Mouse (Mus musculus) CD8-positive naive resting alpha-beta T cell, adult 2 months (primary cell): ENCODE data around the gene Gm45837.

ENCODE experiments used
- DNase-seq, 2 experiments: peaks; one replicate each; pipeline ENCODE4 v3.0.0; 2022; ENCODE audit warnings: low read depth in 2 of 2, low spot score in 2 of 2

Gm45837 gene

DNA sequence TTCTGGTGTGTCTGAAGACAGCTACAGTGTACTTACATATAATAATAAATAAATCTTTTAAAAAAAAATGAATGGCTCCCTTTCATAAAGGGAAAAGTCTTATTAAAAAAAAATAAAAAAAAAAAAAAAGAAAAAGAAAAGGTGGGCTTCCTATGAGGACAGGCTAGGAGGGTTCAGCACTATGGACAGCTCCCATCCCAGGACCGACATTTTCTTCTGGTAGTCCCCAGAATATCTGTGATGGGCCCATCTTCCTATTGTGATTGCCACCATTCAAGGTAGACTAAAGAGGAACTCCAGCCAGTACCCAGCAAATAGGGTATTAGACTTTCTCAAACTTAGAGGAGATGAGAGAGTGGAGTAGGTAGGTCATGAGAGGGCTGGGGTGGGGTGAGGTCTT, 27.2 kb downstream of the Gm45837 start:
- no peak for DNase-seq

- no peak for DNase-seq
Measured at GRCm38 (mm10) chr7:101443093-101443492, 32.4 kb downstream of the Gm45837 start.

DNA sequence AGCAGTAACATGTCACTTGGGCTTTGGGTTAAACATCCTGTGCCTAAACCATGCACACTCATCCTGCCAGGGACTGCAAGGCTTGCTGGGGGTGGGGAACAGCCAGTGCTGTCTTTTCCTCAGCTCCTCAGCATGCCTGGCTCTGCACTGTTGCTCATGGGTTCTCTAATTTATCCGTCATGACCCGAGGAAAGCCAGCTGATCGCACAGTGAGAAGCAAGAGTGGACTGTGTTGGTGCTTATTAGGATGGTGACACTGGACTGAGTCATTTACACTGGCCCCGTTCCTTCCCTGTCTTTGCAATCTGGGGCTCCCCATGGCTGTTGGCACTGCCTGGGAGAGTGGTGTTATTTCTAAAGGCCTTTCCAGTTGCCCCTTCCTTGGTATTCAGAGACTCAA, 33.5 kb downstream of the Gm45837 start:
- no peak for DNase-seq

GRCm38 (mm10) chr7:101449855-101450254, 39.2 kb downstream of the Gm45837 start:
- no peak for DNase-seq

DNA sequence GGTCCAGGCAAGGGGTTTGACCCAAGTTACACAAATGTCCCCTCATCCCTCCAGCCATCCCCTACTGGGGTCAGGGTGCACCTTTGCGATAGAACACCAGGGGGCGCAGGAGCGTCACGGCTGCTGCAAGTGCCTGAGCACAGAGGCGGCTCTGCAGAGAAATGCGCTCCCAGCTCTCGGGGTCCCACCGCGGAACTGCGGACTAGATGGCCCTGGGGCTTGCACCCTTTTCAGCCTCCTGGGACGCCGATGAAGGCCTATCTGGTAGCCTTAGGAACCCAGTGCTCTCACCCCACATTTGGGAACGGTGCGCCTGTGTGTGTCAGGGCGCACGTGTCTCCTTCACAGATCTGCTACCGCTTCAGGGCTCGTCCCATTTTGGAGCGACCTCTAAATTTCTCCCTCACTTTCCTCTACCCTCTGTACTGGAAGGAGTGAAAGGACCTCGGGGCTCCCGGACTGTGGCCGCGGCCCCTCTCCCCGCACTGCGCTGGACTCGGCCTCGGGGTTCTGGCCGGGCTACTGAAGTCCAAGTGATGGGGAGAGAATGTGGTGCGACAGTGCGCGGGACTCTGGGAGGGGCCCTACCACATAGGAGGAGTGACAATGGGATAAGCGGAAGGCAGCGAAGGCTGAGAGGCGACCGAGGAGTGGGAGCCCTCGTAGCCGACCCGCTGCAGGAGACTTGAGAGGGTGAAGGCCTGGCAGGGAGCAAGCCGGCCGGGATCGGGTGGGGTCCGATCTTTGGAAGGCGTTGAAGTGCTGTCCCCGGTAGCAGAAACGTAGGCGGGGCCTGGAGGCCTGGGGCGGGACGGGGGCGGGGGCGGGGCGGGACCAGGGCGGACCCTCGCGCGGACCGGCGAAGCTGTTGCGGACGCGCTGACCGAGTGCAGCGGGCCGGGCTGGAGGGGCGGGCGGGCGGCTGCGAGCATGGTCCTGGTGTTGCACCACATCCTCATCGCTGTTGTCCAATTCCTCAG, 40.0 kb downstream of the Gm45837 start:
- DNase-seq = peak; percentile 90

GRCm38 (mm10) chr7:101452669-101453068, 42.0 kb downstream of the Gm45837 start:
- DNase-seq = no peak

DNA sequence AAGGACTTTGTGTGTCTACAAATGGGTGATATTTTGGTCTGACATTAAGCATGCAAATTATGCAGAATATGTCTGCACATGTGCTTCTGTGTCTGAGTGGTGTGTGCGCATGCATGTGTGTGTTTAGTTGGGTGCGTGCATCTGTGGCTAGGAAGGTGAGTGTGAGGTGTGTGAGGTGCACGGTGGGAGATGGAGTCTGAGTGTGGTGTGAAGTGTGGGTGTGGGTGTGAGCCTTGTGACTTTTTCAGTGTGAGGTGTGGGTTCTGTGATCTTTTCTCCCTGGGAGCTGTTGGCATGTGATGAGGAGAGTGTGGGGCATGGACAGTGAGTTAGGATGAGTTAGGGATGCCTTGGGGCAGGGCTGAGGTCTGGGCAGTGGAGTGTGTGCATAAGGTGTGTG, 42.6 kb downstream of the Gm45837 start:
- no peak for DNase-seq

DNA sequence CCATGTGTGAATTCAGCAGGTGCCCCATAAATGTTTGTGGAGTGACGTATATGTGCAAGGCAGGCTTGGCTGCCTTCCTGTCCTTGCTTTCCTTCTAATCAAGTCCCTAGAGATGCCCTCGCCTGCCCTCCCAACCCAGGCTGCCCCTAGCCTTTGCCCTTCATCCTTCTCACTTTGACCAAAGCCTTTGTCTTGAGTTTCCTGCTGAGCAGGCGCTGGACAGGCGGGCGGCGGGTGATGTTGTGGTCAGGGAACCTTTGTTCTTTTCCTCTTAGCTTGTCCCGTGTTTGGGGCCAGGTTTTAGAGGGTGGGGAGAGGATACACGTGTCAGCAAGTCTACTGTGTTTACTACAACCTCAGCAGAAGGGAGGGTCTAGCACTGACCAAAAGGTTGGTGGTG, 43.0 kb downstream of the Gm45837 start:
- no peak for DNase-seq

- DNase-seq = no peak
Measured at GRCm38 (mm10) chr7:101454479-101454878, 43.8 kb downstream of the Gm45837 start.

GRCm38 (mm10) chr7:101455141-101455540, 44.5 kb downstream of the Gm45837 start:
- no peak for DNase-seq

DNA sequence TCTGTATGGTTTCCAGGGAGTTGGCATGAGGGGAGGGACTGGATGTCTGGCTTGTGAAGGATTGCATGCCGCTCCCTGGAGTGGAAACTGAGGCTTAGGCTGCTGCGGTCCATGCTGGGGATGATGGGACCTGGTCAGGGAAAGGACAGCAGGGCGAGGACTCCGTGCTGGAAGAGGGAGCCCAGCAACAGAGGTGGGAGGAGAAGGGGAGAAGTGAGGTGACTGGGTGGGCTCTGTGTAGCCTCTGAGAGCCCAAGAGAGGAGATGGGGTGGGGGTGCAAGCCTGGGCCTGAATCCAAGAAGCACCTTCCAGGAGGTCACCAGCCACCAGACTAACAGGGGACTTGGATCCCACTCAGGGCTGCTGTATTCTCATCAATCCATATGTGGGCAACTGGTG, 45.6 kb downstream of the Gm45837 start:
- no peak for DNase-seq

- DNase-seq = no peak
Measured at GRCm38 (mm10) chr7:101456789-101457188, 46.1 kb downstream of the Gm45837 start.

- DNase-seq = no peak
Measured at GRCm38 (mm10) chr7:101457283-101457682, 46.6 kb downstream of the Gm45837 start.

- DNase-seq = peak; percentile 41 to 59
Measured at GRCm38 (mm10) chr7:101457801-101458200, 47.1 kb downstream of the Gm45837 start.

GRCm38 (mm10) chr7:101458278-101458781, 47.6 kb downstream of the Gm45837 start:
- no peak for DNase-seq

- no peak for DNase-seq
Measured at GRCm38 (mm10) chr7:101459305-101459813, 48.7 kb downstream of the Gm45837 start.

- DNase-seq = no peak
Measured at GRCm38 (mm10) chr7:101459923-101460607, 49.4 kb downstream of the Gm45837 start.

GRCm38 (mm10) chr7:101460608-101460957, 49.9 kb downstream of the Gm45837 start:
- no peak for DNase-seq

DNA sequence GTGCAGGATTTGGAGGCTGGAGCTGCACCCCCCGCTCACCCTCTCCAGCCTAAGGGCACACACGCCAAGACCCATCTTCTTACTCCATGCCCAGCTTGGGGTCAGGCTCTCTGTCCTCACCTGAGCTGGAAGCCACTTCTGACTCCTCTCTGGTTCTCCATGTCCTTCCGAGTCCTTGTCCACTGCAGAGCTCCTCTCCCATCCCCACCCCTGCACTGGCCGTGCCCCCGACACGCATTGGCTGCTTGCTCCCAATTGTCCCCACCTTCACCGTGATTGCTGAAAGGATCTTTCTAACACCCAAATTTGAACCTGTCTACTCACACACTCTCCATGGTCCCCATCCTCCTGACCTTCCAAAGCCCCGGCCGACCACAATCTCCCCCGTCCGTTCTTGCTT, 50.9 kb downstream of the Gm45837 start:
- DNase-seq = no peak

- DNase-seq = no peak
Measured at GRCm38 (mm10) chr7:101462327-101463068, 51.8 kb downstream of the Gm45837 start.

DNA sequence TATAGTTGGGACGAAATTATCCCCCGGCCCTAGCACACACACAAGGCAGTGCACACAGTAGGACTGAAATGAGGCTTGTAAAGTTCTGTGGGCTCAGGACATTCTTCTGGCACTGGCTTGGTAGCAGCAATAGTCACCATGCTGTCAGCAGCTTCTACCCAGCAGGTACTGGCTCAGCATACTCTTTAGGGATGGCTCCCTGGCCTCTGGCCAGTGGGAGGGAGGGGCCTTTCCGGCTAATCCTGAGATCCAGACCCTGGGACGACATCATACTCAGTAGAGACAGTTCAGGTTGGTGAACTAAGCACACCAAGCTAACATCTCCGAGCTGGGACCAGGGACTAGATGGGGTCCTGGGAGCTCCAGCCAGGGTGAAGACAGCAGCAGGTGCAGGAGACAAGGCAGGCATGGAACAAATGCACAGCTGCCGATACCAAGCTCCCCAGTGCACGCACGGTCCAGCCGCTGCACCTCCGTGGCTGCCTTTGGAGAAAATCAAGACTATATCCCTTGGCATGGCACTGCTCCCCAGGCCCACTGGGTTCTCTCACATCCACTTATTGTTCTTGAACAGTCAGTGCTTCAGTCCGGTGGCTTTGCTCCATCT, 53.1 kb downstream of the Gm45837 start:
- no peak for DNase-seq
